In the genomic region with DNA sequence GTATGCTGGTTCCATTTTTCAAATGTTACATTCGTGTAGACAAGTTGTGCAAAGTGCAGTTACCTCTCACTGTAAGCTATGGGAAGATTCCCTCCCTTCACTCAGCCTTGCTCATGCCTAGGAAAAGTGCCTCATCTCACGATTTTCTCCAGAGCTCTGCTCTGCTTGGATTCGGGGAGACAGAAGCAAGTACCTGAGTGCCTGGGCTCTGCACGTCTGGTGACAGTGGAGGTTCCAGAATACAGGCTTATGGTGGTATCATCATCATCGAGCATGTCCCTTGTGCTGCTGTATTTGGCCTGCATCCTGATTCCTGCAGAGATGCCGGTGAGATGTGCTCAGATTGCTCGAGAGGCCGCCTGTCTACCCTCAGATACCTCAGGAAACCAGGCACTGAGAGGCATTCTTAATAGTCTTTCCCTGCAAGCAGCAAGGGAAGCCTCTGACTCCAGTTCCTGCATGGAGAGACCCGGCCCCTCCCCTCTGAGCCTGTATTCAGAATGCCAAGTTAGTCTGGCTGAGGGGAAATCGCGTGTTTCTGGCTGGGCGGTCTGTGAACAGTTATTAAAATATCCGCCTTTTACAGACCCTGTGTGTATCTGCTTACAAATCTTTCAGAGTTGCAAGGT, we compare ENCODE assay signal across 8 mouse cellular contexts. TPM values are rescaled to one million over a fixed set of nuclear protein-coding genes. Genes with fewer than 3 reads are reported as not detected.
A peak's percentile ranks its signal among the peaks of the same experiment; 100 is the strongest.
DNase-seq lines count a peak whose midpoint lies in the region; ATAC-seq lines count a peak whose summit lies in the region.

Gene Clec1a, minus strand, starts transcription at position 590 of the 629 bp plus-strand sequence.

- ATAC-seq in megakaryocyte progenitor cell, adult 5-6 weeks (replicated peaks; ENCODE audit: poor library complexity): peak; percentile 54

- DNase-seq in left cerebral cortex, postnatal 4 days: peak; percentile 13
- DNase-seq in left cerebral cortex, adult 8-10 months (ENCODE audit: low spot score in 2 of 2): no peak
- DNase-seq in adrenal gland, postnatal 36 days: peak; percentile 24 to 53
- DNase-seq in gastrocnemius, postnatal 25 days: peak; percentile 34
- DNase-seq in kidney, adult 8-10 months: peak; percentile 50 to 51
- DNase-seq in left cerebral cortex, adult 11 months (ENCODE audit: low spot score): no peak
- DNase-seq in thymus, postnatal 14 days: no peak

- intact Hi-C loops in left cerebral cortex, postnatal 4 days (cut with DNase I): no loop called here

RNA-seq across cellular contexts. Expression of gene Clec1a, which starts in this region (rescaled TPM):
- 1 to 10 TPM; 1.3 to 2.1 TPM for total RNA-seq in left cerebral cortex, postnatal 4 days (2021)
- total RNA-seq in left cerebral cortex, adult 8-10 months (2022): 1 to 10 TPM in 3 of 4 experiments, under 1 TPM in 1; 0.58 to 1.9 (median 1.4) TPM
- total RNA-seq in adrenal gland, postnatal 36 days (2021): 1 to 10 TPM; 3.4 to 9.7 TPM
- 1 to 10 TPM; 2.4 to 2.5 TPM for total RNA-seq in gastrocnemius, postnatal 25 days (2021)
- 0.12 TPM in 1 of 2 replicates, not detected in the other for total RNA-seq in megakaryocyte progenitor cell, adult 5-6 weeks (2015)
- total RNA-seq in megakaryocyte progenitor cell, adult 5-6 weeks (2017): 0.12 and 0.78 TPM in 2 replicates

Comparison
In these comparisons a context has a peak if more than half of its experiments do, and no peak if none do; other contexts are left out.
1. DNase-seq: peak in left cerebral cortex, postnatal 4 days (single experiment), adrenal gland, postnatal 36 days (2 of 2), gastrocnemius, postnatal 25 days (single experiment) and kidney, adult 8-10 months (2 of 2); none in left cerebral cortex, adult 8-10 months (0 of 2), left cerebral cortex, adult 11 months (single experiment) and thymus, postnatal 14 days (single experiment).
2. Peak in ATAC-seq in megakaryocyte progenitor cell, adult 5-6 weeks; RNA of the gene not detected or under 1 TPM.